Mouse (Mus musculus) cerebellum, adult 18-20 months (tissue): Measurements from ENCODE around the gene Gm45213.
A peak's percentile ranks its signal among the peaks of the same experiment; 100 is the strongest.
"Not testable (repeated sequence)": the region's sequence is repeated elsewhere in the genome, so short reads cannot be mapped to it uniquely, and the experiment has no call there.

Experiments used
- DNase-seq, 2 experiments: peaks; one replicate each; pipeline ENCODE4 v3.0.0; 2021

The Gm45213 gene

DNA sequence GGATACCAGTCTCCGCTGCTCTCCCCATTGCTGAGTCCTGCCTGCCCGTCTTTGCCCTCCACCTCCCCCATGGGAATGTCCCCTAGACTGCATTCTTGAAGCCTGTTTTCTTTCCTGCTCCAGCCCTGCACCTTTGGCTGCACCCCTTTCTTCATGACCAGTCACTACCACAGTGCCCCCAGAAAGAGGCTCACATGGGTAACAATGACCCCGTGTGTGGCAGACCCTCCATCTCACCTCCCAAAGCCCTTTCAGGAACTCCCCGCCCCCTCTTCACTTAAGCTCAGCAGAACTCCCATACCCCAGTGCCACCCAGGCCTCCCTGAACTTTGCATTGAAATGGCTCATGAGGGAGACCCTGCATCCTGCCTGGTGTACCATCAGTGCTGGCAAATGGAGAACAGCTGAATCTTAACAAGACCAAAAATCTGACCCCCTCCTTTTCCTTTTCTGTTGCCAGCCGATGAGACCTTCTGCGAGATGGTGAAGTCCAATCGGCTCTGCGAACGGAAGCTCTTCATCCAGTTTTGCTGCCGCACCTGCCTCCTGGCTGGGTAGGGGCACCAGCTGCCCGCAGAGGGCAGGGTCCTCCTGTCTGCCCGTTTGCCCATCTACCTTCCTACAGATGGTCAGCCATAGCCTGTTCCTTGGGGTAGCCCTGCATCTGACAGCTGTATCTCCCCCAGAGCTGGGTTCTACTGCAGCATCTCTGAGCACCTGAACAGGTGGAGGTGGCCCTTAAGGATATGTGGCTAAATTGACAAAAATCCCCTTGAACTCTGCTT lies 5.2 kb downstream of the Gm45213 start:
- no peak for DNase-seq

DNA sequence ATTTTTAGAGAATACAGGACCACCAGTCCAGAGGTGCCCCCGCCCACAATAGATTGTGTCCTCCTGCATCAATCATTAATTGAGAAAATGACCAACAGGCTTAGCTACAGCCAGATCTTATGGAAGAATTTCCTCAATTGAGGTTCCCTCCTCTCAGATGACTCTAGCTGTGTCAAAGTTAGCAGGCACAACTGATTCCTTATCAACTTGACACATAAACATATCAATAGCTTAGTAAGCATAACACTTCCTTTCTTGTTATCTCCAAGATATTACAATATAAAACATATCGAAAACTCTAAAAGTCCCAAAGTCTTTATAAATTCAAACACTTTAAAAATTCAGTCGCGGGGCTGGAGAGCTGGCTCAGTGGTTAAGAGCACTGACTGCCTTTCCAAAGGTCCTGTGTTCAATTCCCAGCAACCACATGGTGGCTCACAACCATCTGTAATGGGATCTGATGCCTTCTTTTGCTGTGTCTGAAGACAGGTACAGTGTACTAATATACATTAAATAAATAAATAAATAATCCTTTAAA lies 10.6 kb downstream of the Gm45213 start:
- no peak for DNase-seq

DNA sequence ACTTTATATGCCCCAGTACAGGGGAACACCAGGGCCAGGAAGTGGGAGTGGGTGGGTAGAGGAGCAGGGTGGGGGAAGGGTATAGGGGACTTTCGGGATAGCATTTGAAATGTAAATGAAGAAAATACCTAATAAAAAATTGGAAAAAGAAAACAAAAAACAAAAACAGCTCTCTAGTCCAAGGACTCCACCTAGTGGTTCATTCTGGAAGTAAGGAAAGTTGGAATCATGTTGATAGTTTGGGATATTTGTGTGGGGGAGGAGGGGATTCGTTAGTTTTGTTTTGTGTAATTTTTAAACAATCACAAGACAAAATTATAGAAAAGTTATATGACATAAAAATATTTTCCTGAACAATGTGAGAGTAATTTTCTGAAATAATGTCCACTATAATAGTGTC lies 12.0 kb downstream of the Gm45213 start:
- DNase-seq: not testable (repeated sequence)

DNA sequence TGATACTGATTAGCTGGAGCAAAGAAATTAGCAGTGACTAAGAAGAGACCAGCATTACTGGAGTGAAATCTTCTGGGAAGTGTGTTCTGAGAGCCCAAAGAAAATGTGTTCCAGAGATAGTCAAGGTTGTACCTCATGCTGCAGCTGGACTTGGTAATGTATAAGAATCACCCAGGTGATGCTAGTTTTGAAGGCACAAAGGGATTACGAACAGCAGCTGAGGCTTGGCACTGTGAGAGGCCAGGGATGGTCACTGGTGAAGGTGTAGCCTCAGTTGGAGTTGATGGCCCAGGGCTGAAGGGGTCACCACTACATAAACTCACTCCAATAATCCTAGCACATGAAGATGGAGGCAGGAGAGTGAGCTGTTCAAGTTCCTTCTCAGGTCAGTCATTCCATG lies 15.3 kb downstream of the Gm45213 start, which contains the start of gene Snrpa1:
Gene Snrpa1 (plus strand): TSS at position 301 of the 400 bp plus-strand sequence.
- no peak for DNase-seq

DNA sequence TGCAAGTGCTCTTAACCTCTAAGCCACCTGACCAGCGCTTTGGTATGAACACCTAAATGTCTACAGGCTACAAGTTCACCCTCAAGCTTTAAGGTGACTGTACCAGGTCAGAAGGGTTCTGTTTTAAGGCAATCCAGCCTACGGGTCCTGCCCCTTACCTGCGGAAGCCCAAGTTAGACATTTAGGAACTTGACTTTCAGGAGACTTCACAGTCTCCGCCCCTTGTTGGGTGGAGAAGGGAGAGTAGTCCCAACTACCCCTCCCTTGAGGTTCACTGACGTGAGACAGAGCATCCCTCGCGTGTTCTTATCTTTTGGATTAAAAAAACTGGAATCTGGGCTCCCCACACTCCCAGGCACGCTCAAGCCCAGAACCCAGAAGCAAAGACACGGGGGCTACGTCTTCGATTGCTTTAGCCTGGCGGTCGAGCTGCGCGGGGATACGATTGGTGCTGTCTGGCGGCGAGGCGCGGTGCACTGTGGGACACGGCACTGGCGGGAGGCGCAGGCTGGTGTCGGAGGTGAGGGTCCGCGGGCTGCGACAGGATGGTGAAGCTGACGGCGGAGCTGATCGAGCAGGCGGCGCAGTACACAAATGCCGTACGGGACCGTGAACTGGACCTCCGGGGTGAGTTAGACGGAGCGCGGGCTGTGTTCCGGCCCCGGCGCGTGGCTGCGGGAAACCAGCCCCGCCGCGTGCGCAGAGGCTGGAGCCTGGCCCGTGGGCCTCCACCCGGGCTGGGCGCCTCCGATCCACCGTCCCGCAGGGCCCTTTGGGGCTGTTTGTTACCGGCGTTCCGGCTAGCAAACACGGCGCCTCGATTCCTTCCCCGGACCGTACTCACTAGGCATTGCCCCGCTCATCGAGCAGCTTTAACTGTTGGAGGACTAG lies 16.9 kb downstream of the Gm45213 start:
- DNase-seq: peak; percentile 85 to 92

DNA sequence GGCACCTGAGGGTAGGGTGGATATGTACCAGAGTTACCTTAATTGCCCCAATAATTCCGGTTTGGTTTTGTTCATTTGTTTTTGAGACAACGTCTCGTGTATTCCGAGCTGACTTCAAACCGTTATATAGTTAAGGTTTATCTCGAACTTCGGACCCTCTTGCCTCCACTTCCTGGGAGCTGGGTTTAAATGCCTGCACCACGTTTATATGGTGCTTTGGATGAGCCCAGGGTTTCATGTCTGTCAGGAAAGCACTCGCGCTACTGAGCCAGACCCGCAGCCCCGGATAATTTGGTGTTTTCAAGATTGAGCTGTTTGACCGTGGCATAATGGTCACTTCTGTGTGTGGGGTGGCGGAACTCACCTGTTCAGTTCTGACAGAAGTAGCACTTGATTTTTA lies 17.7 kb downstream of the Gm45213 start:
- DNase-seq: no peak

DNA sequence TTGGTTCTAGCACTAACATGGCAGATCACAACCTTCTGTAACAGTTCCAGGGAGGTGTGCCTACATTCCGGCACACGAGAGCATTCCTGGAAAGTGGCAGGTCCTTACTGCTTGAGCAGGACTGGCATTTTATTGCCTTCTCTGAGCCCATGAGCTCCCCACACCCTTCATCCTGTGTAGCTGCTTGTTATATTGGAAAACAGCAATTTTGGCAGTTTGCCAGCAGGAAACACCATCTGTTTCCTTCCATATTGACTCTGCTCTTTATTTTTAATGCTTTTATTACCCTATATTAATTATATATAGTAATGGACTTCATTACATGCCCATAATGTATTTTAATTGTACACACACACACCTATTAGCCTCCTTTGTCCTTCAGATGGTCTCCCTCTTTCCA lies 33.0 kb downstream of the Gm45213 start:
- peak; percentile 37 to 42 for DNase-seq

DNA sequence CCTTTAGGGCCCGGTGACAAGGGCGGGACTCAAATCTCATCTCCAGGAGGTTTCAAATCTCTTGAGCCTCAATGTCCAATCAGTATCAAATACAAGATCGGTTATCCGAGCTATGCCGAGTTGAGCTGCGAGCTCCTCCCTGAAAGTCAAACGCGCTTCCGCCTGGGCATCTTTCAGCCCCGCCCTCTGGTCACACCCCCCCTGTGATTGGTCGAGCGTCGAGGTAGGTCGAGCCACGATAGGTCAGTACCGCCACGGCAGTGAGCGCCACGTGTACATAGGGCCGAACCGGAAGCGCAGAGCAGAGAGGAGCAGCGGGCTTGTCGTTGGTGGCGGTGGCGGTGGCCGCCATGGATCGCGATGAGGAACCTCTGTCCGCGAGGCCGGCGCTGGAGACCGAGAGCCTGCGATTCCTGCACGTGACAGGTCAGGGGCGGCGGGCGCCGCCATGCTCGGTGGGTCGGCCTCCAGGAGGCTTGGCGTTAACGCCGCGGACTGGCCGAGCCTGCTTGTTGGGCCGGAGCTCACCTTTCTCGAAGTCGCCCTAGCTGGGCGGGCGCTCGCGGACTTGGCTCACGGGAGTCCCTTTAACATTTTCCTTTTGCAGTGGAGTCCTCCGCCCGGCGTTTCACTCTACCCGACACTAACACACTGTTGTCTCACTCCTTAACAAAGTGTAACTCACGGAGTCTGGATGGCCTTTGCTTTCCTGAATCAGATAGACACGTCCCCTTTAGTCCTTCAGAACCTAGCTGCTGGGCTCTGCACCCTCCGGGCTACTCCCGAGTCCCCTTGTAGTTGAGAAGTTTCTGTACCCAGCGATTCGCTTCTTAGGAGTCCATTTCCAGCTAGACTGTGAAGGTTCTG lies 36.2 kb downstream of the Gm45213 start, which contains the start of gene Selenos:
Gene Selenos (plus strand): TSS at position 286 of the 867 bp plus-strand sequence.
- DNase-seq: peak; percentile 92 to 97

DNA sequence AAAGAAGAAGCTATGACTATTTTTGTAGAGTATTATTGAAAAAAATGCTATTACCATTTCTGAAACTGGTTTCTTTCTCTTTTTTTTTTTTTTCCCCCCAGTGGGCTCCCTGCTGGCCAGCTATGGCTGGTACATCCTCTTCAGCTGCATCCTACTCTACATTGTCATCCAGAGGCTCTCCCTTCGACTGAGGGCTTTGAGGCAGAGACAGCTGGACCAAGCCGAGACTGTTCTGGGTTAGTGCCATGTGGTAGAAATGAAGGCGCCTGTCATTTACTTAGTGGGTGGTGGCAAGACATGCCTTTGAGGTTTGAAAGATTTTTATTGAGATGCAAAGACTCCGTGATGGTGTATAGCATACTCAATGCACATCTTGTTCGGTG lies 36.8 kb downstream of the Gm45213 start:
- no peak for DNase-seq

DNA sequence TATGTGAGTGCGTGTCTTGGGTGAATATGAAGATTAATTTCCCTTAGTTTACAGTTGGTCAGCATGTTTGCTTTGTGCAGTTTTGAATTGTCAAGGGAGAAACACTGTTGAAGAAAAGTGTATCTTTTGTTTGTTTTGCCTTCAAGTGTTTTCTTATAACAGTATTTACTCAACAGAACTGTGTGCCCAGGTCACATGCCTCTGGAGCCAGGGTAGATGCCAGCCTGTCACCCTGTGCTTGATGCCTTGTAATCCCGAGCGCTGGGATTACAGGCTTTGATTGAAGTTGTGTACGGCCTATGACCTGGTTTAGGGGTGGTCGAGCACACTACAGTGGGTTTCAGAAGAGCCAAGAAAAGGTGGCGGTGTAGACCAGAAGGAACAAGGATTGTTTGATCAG lies 40.4 kb downstream of the Gm45213 start:
- DNase-seq: no peak

DNA sequence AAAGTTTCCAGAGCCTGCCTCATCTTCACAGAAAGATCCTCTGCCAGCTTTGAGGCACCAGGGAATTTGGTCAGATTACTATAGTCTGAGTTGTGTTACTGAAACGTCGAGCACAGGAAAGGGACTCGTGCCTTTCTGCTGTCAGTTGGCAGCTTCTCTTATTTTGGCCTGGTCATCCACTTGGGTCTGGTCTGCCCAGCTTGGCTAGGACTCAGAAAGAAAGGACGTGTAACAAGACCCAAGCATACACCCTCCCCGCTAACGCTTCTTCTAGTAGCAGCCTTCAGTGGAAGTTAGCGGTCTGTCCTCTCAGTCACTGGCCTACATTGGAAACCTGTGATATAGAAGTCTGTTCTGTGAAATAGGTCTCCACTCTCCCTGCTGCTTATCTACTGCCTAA lies 41.1 kb downstream of the Gm45213 start:
- DNase-seq: no peak

DNA sequence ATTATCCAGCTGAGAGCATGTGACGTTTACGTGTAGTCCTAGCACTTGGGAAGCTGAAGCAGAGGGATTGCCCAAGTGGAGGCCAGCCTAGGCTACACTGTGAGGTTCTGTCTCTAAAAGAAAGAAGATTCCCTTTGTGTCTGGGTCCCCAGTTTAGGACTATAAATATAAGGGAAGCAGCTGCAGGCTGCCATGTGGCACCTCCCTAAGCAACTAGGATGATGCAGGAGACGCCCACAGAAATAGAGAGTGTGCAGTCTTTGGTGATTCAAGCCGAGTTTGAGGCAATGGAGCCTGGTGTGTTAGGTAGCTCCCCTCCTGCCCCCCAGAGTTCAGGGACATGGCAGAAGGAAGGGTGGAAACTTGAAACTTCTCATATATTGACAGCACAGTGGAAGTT lies 44.2 kb downstream of the Gm45213 start:
- DNase-seq: no peak

DNA sequence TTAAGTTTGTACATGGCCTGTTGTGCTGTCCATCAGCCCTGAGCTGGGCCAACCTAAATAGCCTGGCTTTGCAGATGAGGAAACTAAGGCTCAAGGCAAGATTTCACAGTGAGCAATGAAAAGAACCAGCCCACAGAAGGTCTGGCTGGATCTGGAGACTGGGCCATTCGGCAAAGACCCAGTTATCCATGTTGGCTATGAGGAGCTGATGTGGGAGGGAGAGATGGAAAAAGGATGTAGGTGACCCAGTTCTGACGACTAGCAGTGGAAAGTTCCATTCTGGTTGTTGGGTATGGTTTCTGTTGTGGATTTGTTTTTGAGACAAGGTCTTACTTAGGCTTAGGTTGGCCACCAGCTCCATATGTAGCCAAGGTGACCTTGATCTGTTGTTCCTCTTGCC lies 44.7 kb downstream of the Gm45213 start:
- no peak for DNase-seq

DNA sequence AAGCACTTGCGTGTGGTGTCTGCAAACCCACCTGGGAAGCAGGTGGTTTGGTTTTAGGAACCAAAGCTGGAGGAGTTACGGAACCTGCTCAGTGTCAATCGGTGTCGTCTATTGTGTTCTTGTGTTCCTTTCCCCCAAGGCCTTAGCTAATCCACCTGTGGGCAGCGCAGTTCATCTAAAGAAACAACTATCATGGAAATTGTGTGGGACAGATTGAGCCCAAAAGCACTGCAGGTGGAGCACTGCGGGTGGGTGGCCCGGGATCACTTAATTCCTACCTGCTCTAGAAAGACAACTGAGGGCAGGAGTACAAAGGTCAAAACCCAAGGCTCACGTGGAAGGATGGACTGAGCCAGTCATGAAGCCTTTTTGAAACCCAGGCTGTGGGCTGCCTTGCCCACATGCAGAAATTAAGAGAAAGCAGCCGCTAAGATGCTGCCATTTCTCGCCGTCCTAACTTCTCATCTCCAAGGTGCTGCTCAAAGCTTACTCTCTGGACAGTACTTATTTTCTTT lies 47.3 kb downstream of the Gm45213 start:
- DNase-seq: no peak

DNA sequence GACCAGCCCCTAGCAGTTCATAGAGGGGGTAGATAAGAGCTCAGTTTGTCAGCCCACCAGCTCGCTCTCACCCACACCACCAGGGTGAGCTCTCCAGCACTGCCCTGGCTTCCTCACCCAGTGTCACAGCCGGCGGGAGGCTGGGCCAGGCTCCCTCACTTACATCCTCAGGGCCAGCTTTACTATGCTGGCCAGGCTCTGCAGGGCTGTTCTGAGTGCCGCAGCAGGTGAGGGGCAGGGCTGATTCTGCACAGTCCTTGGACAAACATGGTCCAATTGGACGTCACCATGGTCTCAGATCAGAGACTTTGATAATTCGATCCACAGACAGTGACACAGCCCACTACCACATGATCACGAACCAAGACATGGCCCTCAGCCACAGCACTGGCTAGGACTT lies 48.2 kb downstream of the Gm45213 start:
- DNase-seq: no peak

DNA sequence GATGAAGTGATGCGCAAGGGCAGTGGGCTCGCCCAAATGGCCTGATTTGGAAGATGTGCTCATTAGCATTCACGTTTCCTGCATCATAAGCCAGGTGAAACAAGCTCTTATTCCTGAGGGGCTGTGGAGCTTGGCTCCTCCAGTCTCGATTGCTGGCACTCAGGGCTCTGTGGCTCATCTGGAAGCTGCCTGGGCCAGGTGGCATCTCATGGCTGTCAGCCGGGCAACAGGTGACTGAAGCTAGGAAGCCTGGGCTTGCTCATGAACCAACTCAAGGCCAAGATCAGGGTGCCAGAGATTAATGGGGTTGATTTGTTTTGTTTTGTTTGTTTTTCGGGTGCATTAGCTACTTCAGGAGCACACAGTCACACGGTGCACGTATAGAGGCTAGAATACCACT lies 49.3 kb downstream of the Gm45213 start:
- peak; percentile 42 to 63 for DNase-seq

DNA sequence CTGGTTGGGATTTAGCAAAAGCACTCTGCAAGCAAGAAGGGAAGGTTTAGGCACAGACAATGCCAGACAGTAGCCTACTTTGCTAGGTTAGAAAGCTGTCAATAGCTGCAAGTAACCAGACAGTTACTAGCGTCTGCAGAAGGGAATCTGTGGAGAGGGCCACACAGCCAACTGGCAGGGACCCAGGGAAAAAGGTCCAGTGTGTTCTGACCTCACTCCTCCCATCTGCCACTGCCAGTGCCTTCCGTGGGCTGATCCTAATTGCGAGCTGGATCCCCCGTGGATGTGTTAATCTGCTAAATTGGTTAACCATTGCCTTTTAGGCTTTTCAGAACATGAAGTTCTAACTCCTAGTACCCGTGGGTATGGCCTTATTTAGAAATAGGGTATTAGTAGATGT lies 50.7 kb downstream of the Gm45213 start:
- DNase-seq: peak; percentile 52 to 63

DNA sequence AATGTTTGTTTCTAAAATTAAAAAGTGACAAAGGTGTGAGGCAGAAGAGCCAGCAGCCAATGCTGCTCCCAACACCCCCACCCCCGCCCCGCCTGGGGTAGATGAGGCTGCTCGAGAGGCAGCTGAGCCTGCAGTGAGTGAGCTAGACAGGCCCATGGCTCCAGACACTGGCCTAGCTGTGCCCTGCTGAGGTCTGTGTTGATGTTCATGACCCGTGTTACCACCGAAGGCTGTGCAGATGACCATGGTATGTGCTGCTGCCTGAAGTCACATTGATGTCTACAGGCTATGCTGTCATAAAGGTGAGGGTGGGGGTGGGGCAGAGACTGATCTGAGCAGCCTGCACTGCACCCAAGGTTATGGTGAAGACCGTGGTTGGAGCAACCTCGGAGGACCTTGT lies 55.4 kb downstream of the Gm45213 start:
- no peak for DNase-seq

DNA sequence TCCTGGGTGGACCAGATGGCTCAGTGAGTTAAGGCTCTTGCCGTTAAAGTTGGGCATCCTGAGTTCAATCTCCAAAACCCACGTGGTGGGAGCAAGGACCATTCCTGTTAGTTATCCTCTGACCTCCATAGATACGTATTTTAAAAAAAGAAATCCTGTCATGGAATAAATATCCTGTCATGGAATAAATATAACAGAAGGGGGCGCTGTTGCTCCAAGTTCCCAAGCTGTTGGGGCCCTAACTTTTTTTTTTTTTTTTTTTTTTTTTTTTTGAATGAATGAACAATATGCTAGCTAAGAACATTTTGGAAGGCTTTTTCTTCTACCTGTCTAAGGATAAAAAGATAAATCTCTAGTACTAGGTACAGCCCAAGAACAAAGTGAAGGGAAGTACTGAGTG lies 58.5 kb downstream of the Gm45213 start:
- peak in 1 of 2 experiments; percentile 41 for DNase-seq

DNA sequence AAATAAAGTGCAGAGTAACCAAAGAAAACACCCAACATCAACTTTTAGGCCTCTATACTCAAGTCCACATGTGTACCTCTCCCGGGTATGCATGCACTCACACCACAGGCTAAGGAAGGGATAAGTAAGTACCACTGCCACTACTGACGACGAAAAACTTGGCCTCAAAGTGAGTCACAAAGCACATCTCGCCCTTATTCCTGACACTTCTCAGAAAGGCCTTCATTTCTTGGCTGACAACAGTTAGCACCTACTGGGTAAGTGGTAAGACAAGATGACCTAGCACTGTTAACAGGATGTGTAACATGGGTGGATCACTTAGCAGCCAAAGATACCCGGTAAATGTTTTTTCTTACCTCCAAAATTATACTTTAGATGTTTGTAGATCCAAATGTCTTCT lies 61.1 kb downstream of the Gm45213 start:
- DNase-seq: no peak

DNA sequence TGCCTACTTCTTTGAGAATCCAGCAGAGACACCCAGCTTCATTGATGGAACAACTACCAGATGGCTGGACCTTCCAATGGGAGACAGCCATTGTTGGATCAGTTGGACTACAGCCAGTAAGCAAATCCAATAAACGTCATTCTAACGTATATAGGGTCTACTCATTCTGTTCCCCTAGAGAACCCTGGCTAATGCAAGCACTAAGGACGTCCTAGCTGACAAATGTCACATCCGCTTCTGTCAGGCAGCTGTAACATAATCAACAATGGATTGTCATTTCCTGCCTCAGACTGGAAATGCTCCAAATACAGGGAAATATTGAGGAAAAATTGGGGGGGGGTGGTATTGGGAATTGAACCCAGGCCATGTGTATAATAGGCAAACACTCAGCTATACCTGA lies 62.4 kb downstream of the Gm45213 start:
- no peak for DNase-seq

DNA sequence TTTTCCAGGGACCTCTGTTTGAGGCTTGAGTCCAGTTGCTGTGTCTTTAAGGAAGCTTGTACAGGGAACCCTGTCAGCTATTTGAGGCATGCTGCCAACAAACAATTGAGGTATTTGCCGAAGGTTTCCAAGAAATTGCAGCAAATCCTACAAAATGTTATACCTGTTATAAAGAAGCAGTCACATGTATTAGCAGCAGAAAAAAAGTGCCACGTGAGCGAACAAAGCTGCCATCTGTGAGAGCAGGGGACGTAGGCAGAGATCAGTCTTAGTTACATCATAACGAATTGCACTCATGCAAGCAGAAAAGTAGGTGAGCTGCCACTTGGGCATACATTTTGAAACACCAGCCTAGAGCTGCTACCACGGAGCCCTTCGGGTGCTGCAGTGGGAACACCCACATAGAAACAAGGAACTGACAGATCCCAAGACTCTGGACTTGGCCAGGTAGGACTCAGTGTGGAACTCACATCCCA lies 63.2 kb downstream of the Gm45213 start:
- DNase-seq: no peak
